In the genomic region with DNA sequence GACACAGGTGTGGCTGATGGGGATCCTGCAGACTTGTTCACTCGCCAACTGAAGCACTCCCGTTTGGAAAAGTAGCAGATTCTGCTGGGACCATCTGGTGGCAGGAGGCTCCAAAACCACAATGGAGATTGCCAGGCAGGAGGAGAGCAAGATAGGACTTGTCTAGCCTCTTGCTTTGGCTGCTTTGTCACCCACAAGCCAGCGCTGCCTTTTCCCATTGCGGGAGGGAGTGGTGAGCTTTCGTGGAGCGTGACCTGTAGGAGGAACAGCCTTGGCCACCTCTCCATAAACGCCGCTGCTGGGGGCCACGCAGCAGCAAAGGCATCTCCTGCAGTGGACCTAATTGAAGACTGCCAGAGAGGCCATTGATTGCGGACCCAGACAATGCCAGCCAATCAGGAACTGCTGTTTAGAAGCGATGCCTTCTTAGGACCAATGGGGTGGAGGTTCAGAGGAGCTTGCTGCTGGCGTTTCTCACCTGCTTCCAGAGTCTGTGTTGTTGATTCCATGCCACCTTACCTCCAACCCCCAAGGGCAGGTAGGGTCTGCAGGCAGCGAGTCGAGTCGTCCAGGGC, we compare ENCODE assay signal across 9 mouse cellular contexts.
DNase-seq lines count a peak whose midpoint lies in the region; ATAC-seq lines count a peak whose summit lies in the region.
"Had no signal": no experiment of that assay in that cellular context is flagged by ENCODE, and none has a peak within 500 bp of the region (broad histone marks: within the 10 kb centered on the region; RNA-seq: fewer than 3 reads in every experiment).

No protein-coding gene starts in this region.

- H3K4me2 ChIP-seq in neural tube, embryonic 12.5 days (replicated peaks), result 0 out of 2 replicates have a peak overlapping the region, but pooled peaks have one; percentile 7
- H3K4me2 ChIP-seq in forebrain, embryonic 16.5 days (ENCODE audit: low read length), result peak overlapping the region; percentile 22; the same call in 1 of the 2 replicates
- H3K4me2 ChIP-seq in neural tube, embryonic 15.5 days, result 0 out of 2 replicates have a peak overlapping the region, but pooled peaks have one; percentile 23

- no peak overlapping the region for H3K4me3 ChIP-seq in neural tube, embryonic 12.5 days
- H3K4me3 ChIP-seq in forebrain, embryonic 16.5 days (replicated peaks; ENCODE audit: low read length), result no peak overlapping the region
- H3K4me3 ChIP-seq in neural tube, embryonic 15.5 days (replicated peaks), result no peak overlapping the region

- H3K4me1 ChIP-seq in neural tube, embryonic 12.5 days, result peaks cover 52% of the 10 kb centered on the region
- peaks cover 53% of the 10 kb centered on the region for H3K4me1 ChIP-seq in forebrain, embryonic 16.5 days (replicated peaks; ENCODE audit: control insufficient read depth, insufficient read depth, low read length)
- peaks cover 50% of the 10 kb centered on the region for H3K4me1 ChIP-seq in neural tube, embryonic 15.5 days

- DNase-seq in neural tube, embryonic 10.5 days (ENCODE audit: extremely low spot score, low spot score), result no peak
- DNase-seq in cerebellum, postnatal 25 days, result peak; percentile 53 to 56
- DNase-seq in thymus, postnatal 10 days (ENCODE audit: low spot score in 2 of 2), result no peak
- DNase-seq in frontal cortex, postnatal 25 days (ENCODE audit: low spot score in 2 of 2), result no peak
- DNase-seq: liver, postnatal 0 days had no signal

- no peak overlapping the region for H3K9ac ChIP-seq in neural tube, embryonic 12.5 days
- no peak overlapping the region for H3K9ac ChIP-seq in forebrain, embryonic 16.5 days (replicated peaks; ENCODE audit: low read depth, low read length)
- no peak overlapping the region for H3K9ac ChIP-seq in neural tube, embryonic 15.5 days (replicated peaks)
- H3K9ac ChIP-seq: liver, postnatal 0 days had no signal

- 42% methylated on average over 15 of the region's 15 CpGs for WGBS in neural tube, embryonic 12.5 days
- 28% methylated on average over 15 of the region's 15 CpGs for WGBS in forebrain, embryonic 16.5 days
- WGBS in neural tube, embryonic 15.5 days, result 35% methylated on average over 15 of the region's 15 CpGs

- H3K27ac ChIP-seq in neural tube, embryonic 12.5 days, result no peak overlapping the region
- H3K27ac ChIP-seq in forebrain, embryonic 16.5 days (ENCODE audit: low read length), result no peak overlapping the region
- no peak overlapping the region for H3K27ac ChIP-seq in neural tube, embryonic 15.5 days (replicated peaks)

- no peaks in the 10 kb centered on the region for H3K9me3 ChIP-seq in neural tube, embryonic 12.5 days
- H3K9me3 ChIP-seq in forebrain, embryonic 16.5 days (ENCODE audit: control insufficient read depth, low read length), result no peaks in the 10 kb centered on the region
- no peaks in the 10 kb centered on the region for H3K9me3 ChIP-seq in neural tube, embryonic 15.5 days (replicated peaks)

- H3K36me3 ChIP-seq in neural tube, embryonic 12.5 days, result no peaks in the 10 kb centered on the region
- H3K36me3 ChIP-seq in forebrain, embryonic 16.5 days (ENCODE audit: control insufficient read depth, insufficient read depth), result no peaks in the 10 kb centered on the region
- H3K36me3 ChIP-seq in neural tube, embryonic 15.5 days, result no peaks in the 10 kb centered on the region

- peaks cover 34% of the 10 kb centered on the region for H3K27me3 ChIP-seq in neural tube, embryonic 12.5 days (replicated peaks)
- no peaks in the 10 kb centered on the region for H3K27me3 ChIP-seq in forebrain, embryonic 16.5 days (replicated peaks; ENCODE audit: control insufficient read depth, insufficient read depth, low read length)
- H3K27me3 ChIP-seq in neural tube, embryonic 15.5 days (replicated peaks), result peaks cover 16% of the 10 kb centered on the region

- no peak for ATAC-seq in neural tube, embryonic 12.5 days (ENCODE audit: low FRiP score, low read depth)
- no peak for ATAC-seq in forebrain, embryonic 16.5 days
- no peak for ATAC-seq in neural tube, embryonic 15.5 days (ENCODE audit: low FRiP score)
- ATAC-seq in frontal cortex, adult (ENCODE audit: low TSS enrichment), result no peak
- ATAC-seq: liver, postnatal 0 days had no signal

Comparison
In these comparisons a context has a peak if more than half of its experiments do, and no peak if none do; other contexts are left out.
1. DNase-seq: peak in cerebellum, postnatal 25 days (2 of 2); none in neural tube, embryonic 10.5 days (single experiment), thymus, postnatal 10 days (0 of 2) and frontal cortex, postnatal 25 days (0 of 2).
2. Peak in every context shown above with its lines, with median percentiles within 50 percentile points of each other: H3K4me2 ChIP-seq.